Mouse (Mus musculus) mouse embryonic stem cell (cell line): ENCODE measurements around the gene Syt8.
"Not testable (repeated sequence)": the region's sequence is repeated elsewhere in the genome, so short reads cannot be mapped to it uniquely, and the experiment has no call there.

Experiments used
- in situ Hi-C, 2 experiments: fragments of 300-500 bp; cut with MboI; formaldehyde crosslinking; loops; 1 replicate in 1 of 2; 3 replicates in 1 of 2; pipeline ENCODE4 v1.14.3; 2019 to 2020; ENCODE audit warnings: low sequenced_read_pairs in 2 of 2, low pct_unique_long_range_greater_than_20kb in 1 of 2, mixed read lengths in 1 of 2; ENCODE audit not compliant: unreplicated experiment in 1 of 2

Gene Syt8

DNA sequence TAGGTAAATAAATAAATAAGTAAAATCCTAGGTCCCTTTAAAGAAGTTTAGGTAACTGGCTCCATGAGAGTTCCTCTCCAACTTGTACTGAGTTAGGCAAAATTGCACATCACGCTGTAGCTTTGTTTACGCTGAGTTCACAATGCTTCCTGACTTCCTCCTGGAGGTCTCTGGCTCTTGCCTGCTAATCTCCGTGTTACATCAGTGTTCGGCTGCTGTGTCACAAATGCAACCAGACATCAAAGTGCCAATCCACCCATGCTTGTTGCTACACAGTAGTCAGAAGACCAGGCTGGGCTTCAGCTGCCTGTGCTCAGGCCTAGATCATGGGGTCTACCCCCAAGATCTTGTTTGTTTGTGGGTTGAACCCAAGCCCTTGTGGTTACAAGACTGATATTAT lies 31.1 kb upstream of the Syt8 start:
- in situ Hi-C loops, result no loop called here

DNA sequence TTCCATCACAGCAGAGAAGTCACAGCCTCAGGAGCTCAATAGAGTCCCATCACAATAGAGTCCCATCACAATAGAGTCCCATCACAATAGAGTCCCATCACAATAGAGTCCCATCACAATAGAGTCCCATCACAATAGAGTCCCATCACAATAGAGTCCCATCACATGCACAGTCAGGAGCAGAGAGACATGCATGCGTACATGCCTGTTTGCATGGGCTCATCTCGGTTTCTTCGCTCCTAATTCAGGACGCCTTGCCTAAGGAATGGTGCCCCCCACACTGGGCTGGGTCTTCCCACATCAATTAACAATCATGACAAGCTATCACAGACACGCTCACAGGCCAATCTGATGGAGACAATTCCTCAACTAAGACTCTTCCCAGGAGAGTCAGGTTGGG lies 29.5 kb upstream of the Syt8 start:
- in situ Hi-C loops, result not testable (repeated sequence)

DNA sequence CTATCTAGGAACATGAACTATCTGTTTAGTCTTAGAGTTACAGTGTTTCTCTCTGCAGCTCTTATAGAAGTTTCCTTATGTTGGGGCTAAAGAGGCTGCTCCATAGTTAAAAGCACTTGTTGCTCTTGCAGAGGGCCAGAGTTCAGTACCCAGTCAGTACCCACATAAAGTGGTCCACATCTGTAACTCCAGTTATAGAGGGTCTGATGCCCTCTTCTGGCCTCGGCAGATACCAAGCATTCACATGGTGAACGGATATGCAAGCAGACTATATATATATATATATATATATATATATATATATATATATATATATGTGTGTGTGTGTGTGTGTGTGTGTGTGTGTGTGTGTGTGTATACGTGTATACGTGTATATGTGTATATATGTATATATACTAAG lies 26.7 kb upstream of the Syt8 start:
- in situ Hi-C loops, result no loop called here

DNA sequence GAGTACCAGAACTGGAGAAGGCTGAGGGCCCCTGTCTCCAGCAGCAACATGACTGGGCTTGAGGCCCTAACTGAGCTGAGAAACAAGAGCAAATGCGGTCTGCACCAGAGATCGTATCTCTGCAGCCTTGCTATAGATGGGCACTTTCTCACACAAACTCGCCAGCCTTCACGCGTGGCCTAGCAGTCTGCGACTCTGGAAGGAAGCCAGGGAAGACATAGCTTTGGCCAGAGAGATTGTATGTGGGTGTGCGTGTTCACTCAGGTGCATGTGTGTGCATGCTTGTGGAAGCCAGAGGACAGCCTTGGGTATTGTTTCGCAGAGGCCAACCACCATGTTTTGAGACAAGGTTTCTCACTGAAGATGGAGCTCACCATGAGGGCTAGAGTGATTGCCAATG lies 26.0 kb upstream of the Syt8 start:
- in situ Hi-C loops, result no loop called here

DNA sequence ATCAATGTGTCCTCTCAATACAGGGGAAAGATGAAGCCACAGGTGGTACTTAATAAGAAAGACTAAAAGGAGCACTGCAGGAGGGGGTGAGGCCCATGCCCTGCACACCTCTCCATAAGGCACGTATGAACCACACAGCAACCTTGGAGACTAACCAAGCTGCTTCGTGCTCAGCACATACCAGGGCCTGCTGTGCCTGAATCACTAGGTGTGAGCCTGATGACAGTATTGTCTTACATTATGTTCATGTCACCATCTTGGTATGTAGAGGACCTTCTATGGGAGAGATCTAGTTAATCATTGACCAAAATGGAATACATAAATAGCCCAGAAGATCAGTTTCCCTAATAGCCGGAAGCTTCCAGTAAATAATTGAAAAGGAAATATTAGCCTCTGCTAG lies 25.0 kb upstream of the Syt8 start:
- in situ Hi-C loops, result no loop called here

DNA sequence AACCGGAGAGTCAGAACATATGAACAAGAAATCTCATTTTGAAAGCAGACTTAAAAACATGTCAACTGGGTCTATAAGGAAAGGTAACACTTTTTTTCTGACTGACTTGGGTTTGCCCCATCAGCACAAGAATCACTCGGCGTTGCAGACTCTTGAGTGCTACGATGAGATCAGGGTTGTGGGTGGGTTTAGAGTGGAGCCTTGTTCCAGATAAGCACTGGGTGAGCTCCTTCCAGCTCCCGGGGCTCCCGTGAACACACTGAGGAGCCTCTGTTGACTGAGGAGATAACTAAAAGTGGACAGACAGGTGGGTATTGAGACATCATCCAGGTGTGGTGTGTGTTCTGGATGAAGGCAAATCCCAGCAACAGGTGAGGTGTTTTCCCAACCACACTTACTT lies 21.4 kb upstream of the Syt8 start:
- in situ Hi-C loops, result no loop called here

DNA sequence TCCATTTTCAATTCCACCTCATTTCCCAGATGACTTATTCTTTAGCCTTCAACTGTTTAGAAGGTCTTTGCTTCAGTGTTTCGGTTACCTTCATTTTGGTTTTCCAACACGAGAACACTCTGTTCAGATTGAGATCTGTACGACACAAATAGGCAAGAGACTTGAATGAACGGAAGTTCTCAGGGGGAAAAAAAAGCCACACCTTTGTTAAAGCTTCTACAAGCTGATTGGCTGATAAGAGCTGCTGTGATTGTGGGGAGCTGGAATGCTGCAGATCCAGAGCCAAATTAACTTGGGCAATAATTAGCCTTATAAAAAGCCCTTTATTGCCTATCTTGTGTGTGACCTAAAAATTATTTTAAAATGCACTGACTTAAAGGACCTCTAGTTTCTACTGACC lies 19.3 kb upstream of the Syt8 start:
- in situ Hi-C loops, result no loop called here

DNA sequence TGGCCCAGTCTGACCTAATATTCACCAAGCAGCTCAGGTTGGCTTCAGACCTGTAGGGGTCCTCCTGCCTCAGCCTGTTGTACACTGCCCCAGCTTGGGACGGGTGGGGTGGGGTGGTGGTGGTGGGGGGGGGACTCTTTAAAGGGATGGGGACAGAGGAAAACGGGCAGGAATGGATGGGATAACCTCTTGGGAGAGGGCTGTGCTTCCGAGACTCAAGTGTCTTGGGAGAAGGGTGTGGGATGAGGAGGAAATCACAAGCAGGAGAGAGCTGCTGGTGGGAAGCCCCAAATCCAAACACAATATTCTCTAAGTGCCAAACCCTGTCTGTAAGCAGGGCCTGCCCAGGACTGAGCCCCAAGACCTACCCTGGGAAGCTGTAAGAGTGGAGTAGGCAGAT lies 18.4 kb upstream of the Syt8 start:
- in situ Hi-C loops, result no loop called here

DNA sequence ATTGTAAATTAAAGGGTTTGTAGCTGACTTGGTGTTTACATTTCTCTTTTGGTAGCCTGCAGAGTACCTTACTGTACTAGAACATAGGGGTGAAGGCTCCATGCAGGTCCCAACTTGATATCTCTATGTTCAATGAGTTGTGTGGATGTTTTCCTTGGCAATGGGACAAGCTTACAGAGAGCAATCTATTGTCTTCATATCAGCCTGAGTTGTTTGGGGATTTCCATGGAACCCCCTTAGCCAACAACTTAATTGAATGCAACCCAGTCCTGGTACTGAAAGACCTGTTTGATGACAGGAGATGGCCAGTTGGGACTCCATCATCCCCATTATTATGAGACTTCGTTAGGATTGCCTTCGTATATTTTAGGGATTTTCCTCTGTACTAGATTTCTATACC lies 16.6 kb upstream of the Syt8 start:
- in situ Hi-C loops, result no loop called here

DNA sequence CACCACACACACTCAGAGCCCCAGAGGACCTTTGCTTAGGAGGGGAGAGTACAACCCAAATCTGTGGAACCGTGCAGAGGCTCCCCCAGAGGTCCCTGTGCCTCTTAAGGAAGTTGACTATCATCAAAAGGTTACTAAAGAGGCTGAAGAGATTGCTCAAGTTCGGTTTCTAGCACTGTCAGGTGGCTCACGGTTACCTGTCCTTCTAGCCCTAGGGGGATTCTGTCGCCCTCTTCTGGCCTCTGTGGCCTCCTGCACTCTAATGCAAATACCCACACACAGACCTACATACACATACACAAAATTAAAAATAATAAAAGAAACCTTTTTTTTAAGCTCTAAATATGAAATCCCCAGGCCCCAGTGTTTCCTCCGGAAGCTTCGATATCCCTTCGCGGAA lies 16.0 kb upstream of the Syt8 start:
- in situ Hi-C loops, result no loop called here

DNA sequence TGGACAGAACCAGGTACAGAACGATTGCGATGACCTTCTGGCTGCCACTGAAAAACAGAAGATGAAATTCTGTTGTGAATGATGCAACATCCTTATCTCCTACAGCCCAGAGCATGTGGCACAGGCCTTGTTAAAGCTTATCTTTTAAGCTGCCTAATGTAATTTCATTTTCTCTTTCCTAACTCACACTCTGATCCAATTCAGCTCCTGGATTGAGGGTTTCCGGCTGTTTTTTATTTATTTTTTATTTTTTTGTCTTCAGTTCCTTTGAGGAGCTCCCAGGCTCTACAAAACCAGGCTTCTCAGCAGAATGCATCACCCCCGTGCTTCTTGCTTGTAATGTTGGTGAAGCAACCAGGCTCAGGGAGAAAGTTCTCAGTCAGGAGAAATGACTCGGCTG lies 14.8 kb upstream of the Syt8 start:
- in situ Hi-C loops, result no loop called here

DNA sequence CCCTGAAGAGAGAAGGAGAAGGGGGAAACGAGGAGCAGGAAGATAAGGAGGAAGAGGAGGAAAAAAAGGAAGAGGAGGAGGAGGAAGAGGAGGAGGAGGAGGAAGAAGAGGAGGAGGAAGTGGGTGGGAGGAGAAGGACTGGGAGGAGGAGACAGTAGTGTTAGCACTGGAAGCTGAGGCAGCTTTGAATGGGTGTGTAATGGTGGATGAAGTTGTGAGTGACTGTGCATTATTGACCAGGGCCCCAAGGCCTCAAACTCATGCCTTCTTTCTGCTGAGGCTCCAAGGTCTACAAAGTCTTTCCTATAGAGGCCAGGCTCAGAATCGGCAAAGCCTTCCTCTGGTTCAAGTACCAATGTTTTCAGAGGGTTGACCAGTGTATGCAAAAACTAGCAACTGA lies 12.8 kb upstream of the Syt8 start:
- in situ Hi-C loops, result no loop called here

DNA sequence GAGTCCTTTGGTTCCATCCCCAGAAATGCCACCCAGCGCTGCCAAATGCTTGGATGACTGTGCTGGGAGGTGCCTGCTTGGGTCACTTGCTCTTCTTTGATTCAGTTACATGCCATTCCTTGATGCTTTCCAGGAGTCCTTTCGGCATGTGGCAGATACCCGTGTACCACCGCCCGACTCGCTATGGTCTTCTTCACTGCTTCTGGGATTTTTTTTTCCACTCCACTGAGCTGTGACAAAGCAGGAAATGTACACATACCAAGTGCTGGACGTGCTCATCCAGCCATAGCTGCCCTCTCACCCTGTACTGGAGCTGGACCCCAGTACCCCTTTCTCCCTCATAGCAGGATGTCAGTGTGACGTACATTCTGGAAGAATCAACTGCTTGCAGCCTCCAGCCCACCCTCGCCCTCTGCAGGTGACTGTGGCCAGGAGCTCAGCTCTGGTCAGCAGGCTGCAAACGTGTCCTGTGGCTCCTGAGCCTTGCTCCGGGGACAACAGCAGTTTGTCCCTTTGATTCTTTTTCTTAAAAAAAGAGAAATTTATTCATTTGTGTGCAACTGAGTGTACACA lies 8.9 kb upstream of the Syt8 start:
- in situ Hi-C loops, result no loop called here

DNA sequence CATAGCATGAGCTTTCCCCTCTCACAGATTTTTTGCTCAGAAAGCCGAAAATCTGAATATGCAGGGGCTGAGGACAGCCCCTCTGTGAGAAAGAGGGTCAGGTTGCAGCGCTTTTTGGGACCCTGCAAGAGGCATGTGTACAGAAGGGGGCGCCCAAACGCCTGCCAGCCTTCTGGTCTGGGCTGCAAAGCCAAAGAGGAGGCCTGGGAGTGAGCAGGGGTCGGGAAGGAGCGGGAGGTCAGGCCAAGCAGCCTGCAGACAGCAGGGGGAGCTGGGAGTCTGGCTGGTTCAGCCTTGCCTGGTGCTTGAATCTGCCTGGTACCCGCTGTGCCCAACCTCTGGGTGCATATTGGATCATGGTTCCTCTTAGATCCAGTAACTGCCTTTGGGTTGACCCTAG lies 6.4 kb upstream of the Syt8 start:
- in situ Hi-C loops, result no loop called here

DNA sequence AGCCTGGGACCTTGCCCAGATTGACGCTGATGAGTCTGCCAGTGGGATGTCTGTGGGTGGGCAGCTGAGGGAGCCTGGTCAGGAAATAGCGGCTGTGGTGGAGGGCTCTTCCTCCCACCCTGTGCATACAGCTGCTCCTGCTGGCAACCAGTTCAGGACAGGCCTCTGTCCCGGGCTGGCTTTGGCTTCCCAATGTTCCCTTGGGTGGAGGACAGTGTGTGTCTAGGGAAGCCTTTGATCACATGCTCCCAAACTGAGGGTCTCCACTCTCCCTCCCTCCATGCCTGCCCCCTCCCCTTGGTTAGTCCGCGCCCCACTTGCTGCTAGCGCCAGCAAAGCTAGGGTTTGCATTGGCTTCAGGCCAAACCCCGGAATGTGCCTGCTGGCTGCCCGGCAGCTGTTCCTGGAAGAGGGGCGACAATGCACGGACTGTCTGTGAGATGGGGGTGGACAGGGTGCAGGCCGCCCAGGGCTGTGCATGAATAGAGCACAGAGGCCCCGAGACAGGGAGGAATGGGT lies 4.4 kb upstream of the Syt8 start:
- in situ Hi-C loops, result loop anchor here (10.0 kb wide), 1 partner anchor 95 kb away; no protein-coding TSS in a partner anchor

DNA sequence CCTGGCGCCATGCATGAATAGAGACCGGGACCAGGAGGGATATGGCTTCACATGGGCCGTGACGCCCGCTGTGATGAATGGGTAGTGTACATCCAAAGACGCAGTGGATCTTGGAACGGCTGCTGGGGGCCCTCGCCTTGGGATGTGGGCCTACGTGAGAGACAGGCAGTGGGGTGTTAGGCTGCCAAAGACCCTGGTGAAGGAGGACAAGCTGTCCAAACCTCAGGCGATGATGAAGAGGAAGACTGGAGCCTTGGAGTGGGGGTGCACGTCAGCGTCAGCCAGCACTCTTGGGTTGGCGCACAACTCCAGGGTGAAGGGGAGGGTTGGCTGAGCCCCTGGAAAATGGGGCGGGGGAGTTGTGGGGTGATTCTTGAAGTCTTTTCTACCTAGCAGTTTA lies 3.5 kb upstream of the Syt8 start:
- in situ Hi-C loops, result loop anchor here (10.0 kb wide), 1 partner anchor 96 kb away; no protein-coding TSS in a partner anchor

DNA sequence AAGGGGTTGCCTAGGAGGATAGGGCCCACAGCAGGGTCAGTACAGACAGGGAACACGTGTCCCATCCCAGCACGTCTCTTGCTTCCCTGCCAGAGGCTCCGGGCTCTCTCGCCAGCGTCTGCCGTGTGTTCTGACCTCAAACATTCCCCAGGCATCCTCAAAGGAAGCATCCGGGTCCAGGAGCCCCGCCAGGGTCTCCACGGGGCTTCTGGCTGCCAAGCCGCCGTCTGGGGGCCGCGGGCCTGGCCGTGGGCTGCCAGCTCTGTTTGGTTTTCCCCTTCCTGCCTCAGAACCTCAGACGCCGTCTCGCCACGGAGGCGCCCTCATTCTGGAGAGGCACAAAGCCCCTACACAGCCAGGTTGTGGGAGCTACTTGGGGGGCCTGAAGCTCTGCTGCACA lies 1.0 kb upstream of the Syt8 start:
- in situ Hi-C loops, result loop anchor here (10.0 kb wide), 1 partner anchor 99 kb away; no protein-coding TSS in a partner anchor

DNA sequence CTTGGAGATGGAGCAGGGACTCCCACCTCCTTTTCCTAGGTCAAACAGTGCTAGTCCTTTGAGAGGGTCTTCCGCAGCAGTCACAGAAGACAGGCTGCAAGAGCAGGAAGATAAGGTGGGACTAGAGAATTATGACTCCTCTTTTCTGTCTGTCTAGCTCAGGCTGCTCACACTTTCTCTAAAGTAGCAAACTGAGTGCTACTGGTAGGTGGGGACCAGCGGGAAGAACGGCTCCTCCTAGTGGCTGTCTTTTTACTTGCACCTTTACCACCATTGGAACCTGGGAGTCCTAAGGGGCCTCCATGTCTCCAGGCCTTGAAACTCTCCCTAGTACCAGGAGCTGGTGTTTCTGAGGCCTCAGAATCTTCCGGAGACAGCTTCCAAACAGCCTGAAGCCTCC lies 874 bp downstream of the Syt8 start:
- in situ Hi-C loops, result loop anchor here (10.0 kb wide), 1 partner anchor 101 kb away; no protein-coding TSS in a partner anchor

DNA sequence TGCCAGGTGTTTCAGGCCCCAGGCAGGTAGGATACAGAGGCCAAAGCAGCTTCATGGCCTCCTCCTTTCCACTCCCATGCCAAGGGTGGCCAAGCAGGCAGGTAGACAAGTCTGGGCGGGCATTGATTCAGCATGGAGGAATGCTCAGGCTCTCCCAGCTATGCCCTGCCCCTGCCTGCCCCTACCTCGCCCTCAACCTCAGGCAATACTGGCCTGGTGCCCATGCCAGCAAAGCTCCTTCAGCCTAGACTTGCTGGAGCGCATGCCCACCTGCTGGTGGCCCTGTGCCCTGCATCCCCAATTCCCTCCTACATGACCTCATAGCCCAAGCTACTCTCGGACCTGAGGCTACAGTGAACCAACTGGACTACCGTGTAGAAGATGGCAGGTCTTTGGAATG lies 2.7 kb downstream of the Syt8 start:
- in situ Hi-C loops, result loop anchor here (10.0 kb wide), 1 partner anchor 103 kb away; no protein-coding TSS in a partner anchor

DNA sequence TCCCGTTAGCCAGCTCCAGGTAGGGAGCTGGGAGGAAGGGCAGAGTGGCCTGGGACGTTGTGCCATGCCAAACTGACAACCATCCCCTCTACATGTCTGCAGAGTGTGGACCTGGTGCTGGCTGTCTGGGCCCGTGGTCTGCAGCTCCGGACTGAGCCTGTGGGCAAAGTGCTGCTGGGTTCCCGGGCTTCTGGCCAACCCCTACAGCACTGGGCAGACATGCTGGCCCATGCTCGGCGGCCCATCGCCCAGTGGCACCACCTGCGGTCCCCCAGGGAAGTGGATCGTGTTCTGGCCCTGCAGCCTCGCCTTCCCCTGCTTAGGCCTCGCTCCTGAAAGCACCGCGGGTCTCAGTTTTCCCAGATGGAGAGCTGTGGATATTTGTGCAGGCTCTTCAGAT lies 5.3 kb downstream of the Syt8 start:
- in situ Hi-C loops, result loop anchor here (10.0 kb wide), 1 partner anchor 105 kb away; no protein-coding TSS in a partner anchor
